Mouse (Mus musculus): ENCODE data around the gene Eomes. TPM values are rescaled to one million over a fixed set of nuclear protein-coding genes. Genes with fewer than 3 reads are reported as not detected.

The Eomes gene
- polyA plus RNA-seq, 1 experiment from 2014 or later, result 0.11 TPM

DNA sequence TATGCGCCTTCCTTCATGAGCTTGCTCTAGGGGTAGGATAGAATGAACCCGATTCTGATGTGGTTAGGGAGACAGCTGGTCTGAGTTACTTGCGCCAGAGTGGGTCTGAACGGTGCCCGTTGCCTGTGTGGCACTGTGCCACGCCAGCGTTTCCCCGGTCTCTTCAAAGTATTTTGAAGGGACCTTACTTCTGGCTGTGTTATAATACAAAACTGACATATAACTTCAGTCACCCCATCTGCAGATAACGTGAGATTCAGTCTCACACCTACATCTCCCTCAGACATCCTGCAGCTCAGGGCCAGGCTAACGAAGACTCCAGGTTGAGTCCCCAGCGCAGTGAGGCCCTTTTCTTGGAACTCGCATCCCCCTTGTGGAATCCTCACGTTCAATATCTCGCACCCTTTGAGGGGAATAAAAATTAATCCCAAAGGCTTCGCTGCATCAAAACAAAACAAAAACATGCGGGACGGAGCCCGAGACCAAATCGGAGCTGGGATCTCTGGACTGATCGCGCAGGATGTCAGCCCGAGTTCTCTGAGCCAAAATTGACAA lies 1.7 kb upstream of the Eomes start:
- no peak for ATAC-seq (ENCODE audit: insufficient number of reproducible peaks, low FRiP score)
- H3K4me3 ChIP-seq, result peak overlapping the region; percentile 52
- 2% methylated on average over 22 of the region's 22 CpGs for WGBS
- H3K4me1 ChIP-seq (replicated peaks), result peaks cover 30% of the 10 kb centered on the region
- H3K36me3 ChIP-seq, result no peaks in the 10 kb centered on the region
- H3K4me2 ChIP-seq, result peak overlapping the region; percentile 84
- H3K27me3 ChIP-seq (replicated peaks), result peaks cover 74% of the 10 kb centered on the region
- no peak overlapping the region for H3K27ac ChIP-seq (ENCODE audit: poor library complexity, severe bottlenecking)
- no peaks in the 10 kb centered on the region for H3K9me3 ChIP-seq (replicated peaks)
- no peak overlapping the region for H3K9ac ChIP-seq

DNA sequence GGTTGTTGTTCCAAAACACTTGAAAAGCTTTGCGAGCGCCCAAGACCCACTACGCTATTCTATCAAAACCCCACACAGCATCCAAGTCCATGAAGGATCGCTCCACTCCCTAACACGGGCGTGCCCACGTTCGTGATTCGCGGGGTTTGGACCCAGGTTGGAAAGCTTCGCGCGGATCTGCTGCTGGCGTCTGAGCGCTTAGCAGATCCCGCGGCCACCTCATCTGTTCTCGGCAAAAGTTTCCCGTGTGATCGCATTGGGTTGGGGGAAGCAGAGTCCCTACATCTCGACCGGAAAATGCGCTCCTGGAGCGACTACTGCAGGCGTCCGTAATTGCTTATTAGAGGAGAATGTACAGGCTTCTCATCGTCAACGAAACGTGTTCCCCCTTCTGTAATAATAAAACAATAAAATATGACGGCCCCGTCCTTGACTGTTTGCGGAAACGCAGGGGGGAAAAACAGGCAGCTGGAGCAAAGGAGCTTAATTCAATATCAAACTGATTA lies 1.2 kb upstream of the Eomes start:
- no peak for ATAC-seq (ENCODE audit: insufficient number of reproducible peaks, low FRiP score)
- under 1% methylated on average over 33 of the region's 33 CpGs for WGBS
- Histone ChIP-seq H3K4me3 (peak overlapping the region; percentile 52), H3K4me1 (replicated peaks) (peaks cover 30% of the 10 kb centered on the region), H3K9me3 (replicated peaks) (no peaks in the 10 kb centered on the region), H3K9ac (no peak overlapping the region), H3K27ac (ENCODE audit: poor library complexity, severe bottlenecking) (no peak overlapping the region), H3K4me2 (peak overlapping the region; percentile 84), H3K36me3 (no peaks in the 10 kb centered on the region), H3K27me3 (replicated peaks) (peaks cover 73% of the 10 kb centered on the region)

DNA sequence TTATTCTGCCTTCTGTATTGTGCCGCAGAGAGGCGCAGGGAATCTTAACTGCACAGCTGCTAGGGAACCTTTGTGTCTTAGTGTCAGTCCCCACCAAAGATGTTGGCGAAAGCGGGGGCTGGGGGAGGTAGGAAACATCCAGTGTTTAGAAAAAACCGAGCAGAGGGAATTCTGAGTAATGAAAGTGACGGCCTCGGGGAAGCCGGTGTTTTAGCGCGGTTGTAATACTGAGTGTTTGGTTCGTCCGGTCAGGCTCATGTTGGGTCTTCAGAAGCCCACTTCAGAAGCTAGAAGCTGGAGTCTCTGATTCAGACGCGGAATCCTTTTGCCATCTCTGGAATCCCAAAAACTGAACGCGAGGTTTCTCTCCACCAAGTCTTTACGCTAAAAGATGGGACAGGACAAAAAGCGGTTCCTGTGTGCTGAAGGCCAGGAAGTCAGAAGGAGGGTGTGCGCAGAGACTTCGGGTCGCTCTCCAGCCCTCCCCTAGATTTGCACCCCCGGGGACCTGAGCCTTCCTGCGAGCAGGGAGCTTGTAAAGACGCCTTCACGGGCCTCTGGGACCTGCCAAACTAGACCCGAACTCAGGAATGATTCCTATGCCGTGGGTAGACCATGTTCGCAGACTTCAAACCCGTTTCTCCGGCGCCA lies 606 bp upstream of the Eomes start:
- Histone ChIP-seq H3K9ac (0 out of 2 replicates have a peak overlapping the region, but pooled peaks have one; percentile 20), H3K4me1 (replicated peaks) (peaks cover 30% of the 10 kb centered on the region), H3K9me3 (replicated peaks) (no peaks in the 10 kb centered on the region), H3K4me3 (peak overlapping the region; percentile 52), H3K36me3 (no peaks in the 10 kb centered on the region), H3K27me3 (replicated peaks) (peaks cover 78% of the 10 kb centered on the region), H3K4me2 (peak overlapping the region; percentile 84), H3K27ac (ENCODE audit: poor library complexity, severe bottlenecking) (no peak overlapping the region)
- WGBS, result under 1% methylated on average over 31 of the region's 31 CpGs
- ATAC-seq (ENCODE audit: insufficient number of reproducible peaks, low FRiP score), result no peak

DNA sequence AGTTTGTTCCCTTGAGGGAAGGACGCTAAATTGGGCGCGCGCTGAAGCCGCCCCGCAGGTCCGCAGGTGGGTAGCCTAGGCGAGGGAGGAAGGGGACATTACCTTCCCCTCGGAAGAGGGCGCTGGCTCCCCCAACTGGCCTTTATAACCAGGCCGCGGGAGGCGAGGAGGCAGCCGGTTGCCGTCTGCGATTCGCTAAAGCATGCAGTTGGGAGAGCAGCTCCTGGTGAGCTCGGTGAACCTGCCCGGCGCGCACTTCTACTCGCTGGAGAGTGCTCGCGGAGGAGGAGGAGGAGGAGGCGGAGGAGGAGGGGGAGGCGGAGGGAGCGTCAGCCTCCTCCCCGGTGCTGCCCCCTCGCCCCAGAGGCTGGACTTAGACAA lies 436 bp downstream of the Eomes start:
- Histone ChIP-seq H3K9me3 (replicated peaks) (no peaks in the 10 kb centered on the region), H3K4me1 (replicated peaks) (peaks cover 30% of the 10 kb centered on the region), H3K27ac (ENCODE audit: poor library complexity, severe bottlenecking) (no peak overlapping the region), H3K36me3 (no peaks in the 10 kb centered on the region), H3K9ac (no peak overlapping the region; the same call in 1 of the 2 replicates), H3K27me3 (replicated peaks) (peaks cover 82% of the 10 kb centered on the region), H3K4me3 (peak overlapping the region; percentile 52), H3K4me2 (peak overlapping the region; percentile 84)
- ATAC-seq (ENCODE audit: insufficient number of reproducible peaks, low FRiP score), result no peak
- WGBS, result under 1% methylated on average over 26 of the region's 29 CpGs

DNA sequence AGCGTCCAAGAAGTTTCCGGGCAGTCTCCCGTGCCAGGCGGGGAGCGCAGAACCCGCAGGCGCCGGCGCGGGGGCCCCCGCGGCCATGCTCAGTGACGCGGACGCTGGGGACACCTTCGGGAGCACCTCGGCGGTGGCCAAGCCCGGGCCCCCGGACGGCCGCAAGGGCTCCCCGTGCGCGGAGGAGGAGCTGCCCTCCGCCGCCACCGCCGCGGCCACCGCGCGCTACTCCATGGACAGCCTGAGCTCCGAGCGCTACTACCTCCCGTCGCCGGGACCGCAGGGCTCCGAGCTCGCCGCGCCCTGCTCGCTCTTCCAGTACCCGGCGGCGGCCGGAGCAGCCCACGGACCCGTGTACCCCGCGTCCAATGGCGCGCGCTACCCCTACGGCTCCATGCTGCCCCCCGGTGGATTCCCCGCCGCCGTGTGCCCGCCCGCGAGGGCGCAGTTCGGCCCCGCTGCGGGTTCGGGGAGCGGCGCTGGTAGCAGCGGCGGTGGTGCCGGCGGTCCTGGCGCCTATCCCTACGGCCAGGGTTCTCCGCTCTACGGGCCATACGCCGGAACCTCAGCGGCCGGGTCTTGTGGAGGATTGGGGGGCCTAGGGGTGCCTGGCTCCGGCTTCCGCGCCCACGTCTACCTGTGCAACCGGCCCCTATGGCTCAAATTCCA lies 961 bp downstream of the Eomes start:
- Histone ChIP-seq H3K4me3 (peak overlapping the region; percentile 52), H3K27ac (ENCODE audit: poor library complexity, severe bottlenecking) (no peak overlapping the region), H3K4me1 (replicated peaks) (peaks cover 30% of the 10 kb centered on the region), H3K27me3 (replicated peaks) (peaks cover 86% of the 10 kb centered on the region), H3K36me3 (no peaks in the 10 kb centered on the region), H3K9me3 (replicated peaks) (no peaks in the 10 kb centered on the region), H3K4me2 (peak overlapping the region; percentile 84), H3K9ac (peak overlapping the region; percentile 28; the same call in 1 of the 2 replicates)
- ATAC-seq (ENCODE audit: insufficient number of reproducible peaks, low FRiP score), result peak; percentile 67
- 1% methylated on average over 85 of the region's 87 CpGs for WGBS

DNA sequence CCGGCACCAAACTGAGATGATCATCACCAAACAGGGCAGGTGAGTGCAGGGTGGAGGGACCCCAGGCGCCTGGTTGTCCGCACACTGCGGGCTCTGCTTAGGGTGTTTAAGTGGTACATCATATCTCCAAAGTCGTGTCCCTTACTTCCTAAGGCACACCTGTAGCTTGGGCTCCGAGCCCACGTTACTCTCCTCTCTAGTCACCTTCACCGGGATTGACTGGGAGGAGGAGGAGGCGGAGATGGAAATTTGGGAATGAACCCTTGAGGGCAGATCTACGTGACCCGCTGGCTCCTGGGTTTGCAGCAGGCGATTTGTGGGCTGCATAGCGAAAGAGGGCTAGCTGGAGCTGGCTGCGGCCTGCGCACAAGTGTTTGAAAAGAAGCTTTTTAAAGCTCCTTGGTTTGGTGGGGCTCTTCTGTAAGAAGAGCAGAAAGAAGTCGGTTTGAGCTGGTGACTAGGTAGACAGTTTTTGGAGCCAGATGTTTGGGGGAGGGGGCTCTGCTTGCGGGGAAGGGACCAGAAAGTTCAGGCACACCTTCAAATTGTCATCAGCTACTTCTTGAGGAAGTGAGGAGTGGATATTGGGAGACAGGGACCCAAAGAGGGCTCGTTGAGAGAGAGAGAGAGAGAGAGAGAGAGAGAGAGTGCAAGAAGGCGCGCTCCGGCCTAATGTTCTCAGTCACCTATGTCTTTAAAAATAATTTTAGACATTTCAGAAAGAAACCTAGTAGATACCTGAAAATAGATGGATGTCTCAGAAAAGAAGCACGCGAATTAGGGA lies 1.7 kb downstream of the Eomes start:
- H3K36me3 ChIP-seq, result no peaks in the 10 kb centered on the region
- 7% methylated on average over 23 of the region's 23 CpGs for WGBS
- H3K4me3 ChIP-seq, result peak overlapping the region; percentile 52; the same call in 1 of the 2 replicates
- no peak for ATAC-seq (ENCODE audit: insufficient number of reproducible peaks, low FRiP score)
- H3K4me1 ChIP-seq (replicated peaks), result peaks cover 30% of the 10 kb centered on the region
- peaks cover 88% of the 10 kb centered on the region for H3K27me3 ChIP-seq (replicated peaks)
- H3K27ac ChIP-seq (ENCODE audit: poor library complexity, severe bottlenecking), result no peak overlapping the region
- no peak overlapping the region for H3K9ac ChIP-seq
- peak overlapping the region; percentile 84 for H3K4me2 ChIP-seq
- H3K9me3 ChIP-seq (replicated peaks), result no peaks in the 10 kb centered on the region

DNA sequence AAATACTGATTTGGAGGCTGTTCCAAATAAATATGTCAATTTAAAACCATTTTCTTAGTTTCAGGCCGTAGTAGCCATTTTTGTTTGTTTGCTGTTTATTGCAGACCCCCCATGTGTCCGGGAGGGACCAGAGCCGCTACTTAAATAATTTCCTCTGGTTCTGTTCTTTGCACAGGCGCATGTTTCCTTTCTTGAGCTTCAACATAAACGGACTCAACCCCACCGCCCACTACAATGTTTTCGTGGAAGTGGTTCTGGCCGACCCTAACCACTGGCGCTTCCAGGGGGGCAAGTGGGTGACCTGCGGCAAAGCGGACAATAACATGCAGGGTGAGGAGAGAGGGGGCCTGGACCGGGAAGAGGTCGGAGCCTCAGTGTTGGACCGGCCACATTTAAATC lies 2.3 kb downstream of the Eomes start:
- Histone ChIP-seq H3K27me3 (replicated peaks) (peaks cover 88% of the 10 kb centered on the region), H3K9ac (no peak overlapping the region), H3K9me3 (replicated peaks) (no peaks in the 10 kb centered on the region), H3K4me3 (no peak overlapping the region), H3K36me3 (no peaks in the 10 kb centered on the region), H3K4me1 (replicated peaks) (peaks cover 30% of the 10 kb centered on the region), H3K27ac (ENCODE audit: poor library complexity, severe bottlenecking) (no peak overlapping the region), H3K4me2 (no peak overlapping the region)
- no peak for ATAC-seq (ENCODE audit: insufficient number of reproducible peaks, low FRiP score)
- WGBS, result 9% methylated on average over 14 of the region's 14 CpGs

DNA sequence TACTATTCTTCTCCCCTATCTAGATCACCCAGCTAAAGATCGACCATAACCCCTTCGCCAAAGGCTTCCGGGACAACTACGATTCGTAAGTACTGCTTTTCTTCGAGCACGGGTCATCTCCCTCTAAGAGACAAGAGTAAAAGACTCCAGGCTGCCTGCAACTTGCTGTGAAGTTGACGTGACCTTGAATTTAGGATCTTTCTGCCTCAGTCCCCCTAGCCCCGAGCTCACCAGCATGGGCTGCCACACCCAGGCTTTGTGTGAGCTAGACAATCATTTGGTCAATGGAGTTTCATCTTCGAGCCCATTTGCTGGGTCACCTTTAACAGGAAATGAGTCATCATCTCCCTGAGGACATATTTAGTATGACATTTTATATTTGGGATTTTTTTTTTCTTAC lies 4.2 kb downstream of the Eomes start:
- WGBS, result 68% methylated on average over 10 of the region's 10 CpGs
- H3K4me3 ChIP-seq, result no peak overlapping the region
- peaks cover 93% of the 10 kb centered on the region for H3K27me3 ChIP-seq (replicated peaks)
- H3K4me2 ChIP-seq, result no peak overlapping the region
- peaks cover 32% of the 10 kb centered on the region for H3K4me1 ChIP-seq (replicated peaks)
- H3K9me3 ChIP-seq (replicated peaks), result no peaks in the 10 kb centered on the region
- no peaks in the 10 kb centered on the region for H3K36me3 ChIP-seq
- no peak for ATAC-seq (ENCODE audit: insufficient number of reproducible peaks, low FRiP score)
- H3K27ac ChIP-seq (ENCODE audit: poor library complexity, severe bottlenecking), result no peak overlapping the region
- no peak overlapping the region for H3K9ac ChIP-seq

DNA sequence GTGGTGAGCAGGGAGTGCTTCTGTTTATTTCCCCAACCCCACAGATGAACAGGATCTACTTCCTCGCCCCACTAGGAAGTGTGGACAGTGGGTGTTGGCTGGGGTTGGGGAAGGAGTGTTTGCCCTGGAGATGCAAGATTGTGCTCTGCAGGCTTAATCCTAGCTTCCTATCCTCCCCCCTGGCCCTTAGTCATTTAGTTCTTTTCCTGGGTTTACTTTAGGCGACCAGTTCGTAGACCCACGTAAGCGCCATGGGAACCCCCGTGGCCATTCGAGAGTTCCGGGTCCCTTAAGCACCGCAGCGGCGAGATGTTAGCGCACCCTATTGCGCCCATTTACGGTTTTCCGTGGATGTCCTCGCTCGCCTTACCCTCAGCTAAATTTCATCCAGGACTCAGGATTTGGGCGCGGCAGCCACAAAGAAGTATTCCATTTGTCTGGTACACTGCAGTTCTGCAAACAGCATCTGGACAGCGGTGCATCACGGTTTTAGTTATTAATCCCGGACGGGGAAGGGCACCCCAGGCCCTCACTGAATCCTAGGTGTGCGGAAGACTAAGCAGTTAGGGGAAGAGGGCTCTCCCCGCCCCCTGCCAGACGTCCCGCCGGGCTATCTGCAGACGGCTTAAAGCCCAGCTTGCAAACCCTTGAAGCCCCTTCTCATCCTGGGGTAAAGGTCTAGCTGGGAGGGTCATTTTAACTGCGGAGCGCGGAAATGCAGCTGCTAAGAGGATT lies 8.5 kb downstream of the Eomes start:
- 5% methylated on average over 32 of the region's 32 CpGs for whole genome bisulfite sequencing
- no peaks in the 10 kb centered on the region for H3K36me3 ChIP-seq
- peaks cover 13% of the 10 kb centered on the region for H3K4me1 ChIP-seq (replicated peaks)
- no peak for ATAC-seq (ENCODE audit: insufficient number of reproducible peaks, low FRiP score)
- no peak overlapping the region for H3K27ac ChIP-seq (ENCODE audit: poor library complexity, severe bottlenecking)
- H3K4me2 ChIP-seq, result peak overlapping the region; percentile 89
- no peak overlapping the region for H3K9ac ChIP-seq
- peak overlapping the region; percentile 17 for H3K4me3 ChIP-seq
- no peaks in the 10 kb centered on the region for H3K9me3 ChIP-seq (replicated peaks)
- H3K27me3 ChIP-seq (replicated peaks), result peaks cover 59% of the 10 kb centered on the region

DNA sequence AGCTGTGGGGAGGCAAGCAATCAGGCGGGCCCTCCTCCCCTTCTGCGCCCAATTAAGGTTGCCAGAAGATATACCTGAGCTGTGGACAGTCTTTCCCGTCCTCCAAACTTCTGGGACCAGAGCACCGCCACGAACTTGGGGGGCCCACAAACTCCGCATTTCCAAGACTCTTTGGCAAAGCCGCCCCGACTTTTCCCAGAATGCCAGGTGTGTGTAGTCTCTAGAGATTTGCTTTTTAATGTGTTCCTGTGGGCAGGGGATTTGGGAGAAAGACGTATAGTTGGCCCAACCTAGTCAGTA lies 9.0 kb downstream of the Eomes start:
- H3K4me3 ChIP-seq, result peak overlapping the region; percentile 17
- WGBS, result 3% methylated on average over 9 of the region's 9 CpGs
- no peak for ATAC-seq (ENCODE audit: insufficient number of reproducible peaks, low FRiP score)
- H3K27ac ChIP-seq (ENCODE audit: poor library complexity, severe bottlenecking), result no peak overlapping the region
- H3K27me3 ChIP-seq (replicated peaks), result peaks cover 55% of the 10 kb centered on the region
- peak overlapping the region; percentile 89 for H3K4me2 ChIP-seq
- no peaks in the 10 kb centered on the region for H3K36me3 ChIP-seq
- H3K9ac ChIP-seq, result no peak overlapping the region
- no peaks in the 10 kb centered on the region for H3K9me3 ChIP-seq (replicated peaks)
- peaks cover 13% of the 10 kb centered on the region for H3K4me1 ChIP-seq (replicated peaks)

All from heart, embryonic 12.5 days (tissue).